Mouse (Mus musculus): ENCODE data around the gene Ntng1.
"Not testable (repeated sequence)": the region's sequence is repeated elsewhere in the genome, so short reads cannot be mapped to it uniquely, and the experiment has no call there.

Gene Ntng1

DNA sequence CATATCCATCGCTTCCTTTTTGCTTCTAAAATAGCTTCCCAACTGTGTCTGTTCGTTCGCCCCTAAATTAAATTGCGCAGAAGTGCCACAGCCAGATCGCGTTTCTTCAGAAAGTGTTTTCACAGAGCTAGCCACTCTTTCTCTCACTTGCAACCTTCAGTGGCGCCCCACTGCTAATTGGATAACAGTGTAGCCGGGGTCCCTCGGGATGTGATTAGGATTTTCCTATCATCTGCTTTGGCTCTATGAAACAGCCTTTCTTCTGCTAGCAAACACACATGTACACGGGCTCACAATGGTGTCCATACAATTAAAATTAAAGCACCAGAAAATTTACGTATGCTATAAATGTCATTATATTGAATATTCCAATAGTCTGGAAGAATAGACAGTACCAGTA is 346.5 kb downstream of the Ntng1 start:
- in situ Hi-C loops (cut with MboI, MseI), result no loop called here

DNA sequence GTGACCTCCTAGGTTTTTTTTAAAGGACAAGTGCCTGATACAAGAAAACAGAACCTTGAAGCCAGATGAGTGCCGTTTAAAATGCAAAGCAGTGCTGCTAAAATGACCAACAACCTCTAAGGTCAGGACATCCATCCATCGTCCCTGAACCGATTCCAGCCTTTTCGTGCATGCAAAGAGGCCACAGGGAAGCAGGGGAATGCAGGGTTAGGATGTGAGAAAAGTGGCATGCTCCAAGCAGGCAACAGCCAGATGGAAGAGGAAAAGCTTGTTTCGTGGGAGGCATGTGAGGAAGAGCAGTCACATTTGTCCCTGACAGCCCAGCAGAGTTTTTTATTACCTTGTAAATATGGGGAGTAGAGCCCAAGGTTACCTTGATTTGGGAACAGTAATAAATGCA is 360.6 kb downstream of the Ntng1 start:
- in situ Hi-C loops (cut with MboI, MseI), result no loop called here

DNA sequence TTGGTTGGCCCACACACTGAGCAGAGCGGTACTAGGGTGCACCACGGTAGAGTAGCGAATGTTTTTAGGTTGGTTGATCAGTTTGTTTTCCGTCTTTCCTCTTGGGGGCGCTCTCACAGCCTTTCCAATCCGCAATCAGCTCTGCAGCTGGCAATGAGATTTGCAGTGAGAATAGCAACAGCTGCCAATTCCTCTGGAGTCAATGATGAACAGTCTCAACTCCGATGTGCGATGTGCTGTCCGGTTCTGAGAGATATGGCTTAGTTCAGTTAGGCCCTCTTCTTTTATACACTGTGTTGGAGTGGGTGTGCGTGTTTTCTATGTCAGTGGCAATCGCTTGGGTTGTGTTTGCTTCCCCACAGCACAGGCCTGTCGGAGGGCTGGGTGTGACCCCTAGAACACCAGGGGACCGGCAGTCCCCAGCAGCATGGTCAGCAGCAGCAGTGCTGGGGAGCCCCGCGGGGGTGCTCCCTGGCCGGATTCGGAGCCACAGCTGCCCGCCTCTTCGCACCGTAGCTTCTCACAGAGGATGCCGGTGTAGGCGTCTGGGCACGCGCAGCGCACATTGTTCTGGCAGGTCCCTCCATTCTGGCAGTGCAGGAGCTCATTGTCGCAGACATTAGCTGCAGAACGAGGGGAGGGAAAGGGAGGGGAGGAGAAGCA is 361.4 kb downstream of the Ntng1 start:
- in situ Hi-C loops (cut with MboI, MseI), result no loop called here

DNA sequence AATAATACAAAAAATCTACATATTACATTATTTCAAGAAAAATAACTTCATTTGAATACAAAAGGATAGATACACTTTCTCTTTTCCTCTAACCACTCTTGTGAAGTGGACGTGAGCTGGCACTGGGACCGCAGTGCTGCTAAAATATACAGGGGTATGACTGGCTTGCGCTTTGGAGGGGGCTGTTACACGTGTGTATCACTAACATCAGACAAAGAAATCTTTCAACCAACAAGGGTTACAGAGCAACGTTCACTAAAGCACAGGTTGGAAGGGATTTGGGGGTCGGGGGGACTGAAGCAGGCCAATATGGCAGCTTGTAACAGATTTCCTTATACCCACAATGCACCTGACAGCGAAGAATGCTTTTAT is 361.9 kb downstream of the Ntng1 start:
- in situ Hi-C loops (cut with MboI, MseI), result no loop called here

DNA sequence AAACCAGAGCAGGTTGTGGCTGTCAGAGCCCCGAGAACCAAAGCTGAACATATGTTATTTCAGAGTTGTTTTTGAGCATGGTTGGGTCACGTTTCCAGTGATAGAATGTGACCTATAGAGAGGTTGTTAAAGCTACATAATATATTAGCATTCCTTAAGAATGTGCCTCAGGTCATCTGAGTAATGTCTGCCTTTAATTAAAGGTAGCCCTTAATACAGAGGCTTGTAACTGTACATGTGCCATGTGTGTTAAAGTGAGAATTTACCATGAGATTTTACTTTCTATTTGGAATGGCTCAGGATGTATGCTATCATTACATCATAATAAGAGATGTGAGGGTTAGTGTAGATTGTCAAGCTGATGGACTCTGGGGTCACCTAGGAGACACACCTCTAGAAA is 368.6 kb downstream of the Ntng1 start:
- in situ Hi-C loops (cut with MboI, MseI), result loop anchor here (10.0 kb wide), 1 partner anchor 360 kb away; no protein-coding TSS in a partner anchor

DNA sequence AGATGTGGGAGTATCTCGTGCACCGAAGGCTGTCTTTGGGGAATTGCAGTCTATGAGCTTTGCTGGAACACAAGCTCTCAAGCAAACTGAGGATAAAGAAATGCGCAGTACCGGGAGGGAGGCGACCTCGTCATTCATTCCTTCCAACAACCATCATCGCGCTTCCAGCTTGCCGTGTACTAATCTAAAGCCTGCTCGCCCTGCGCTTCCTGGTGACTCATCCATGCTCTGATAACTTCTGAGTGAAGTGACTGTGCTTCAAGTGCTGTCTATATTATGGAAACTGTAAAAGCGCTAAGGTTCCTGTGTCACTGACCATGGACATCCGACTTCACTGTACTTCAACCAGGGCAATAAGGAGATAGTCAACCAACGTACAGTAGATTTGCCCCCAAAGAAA is 371.7 kb downstream of the Ntng1 start:
- in situ Hi-C loops (cut with MboI, MseI), result loop anchor here (10.0 kb wide), 1 partner anchor 363 kb away; no protein-coding TSS in a partner anchor

DNA sequence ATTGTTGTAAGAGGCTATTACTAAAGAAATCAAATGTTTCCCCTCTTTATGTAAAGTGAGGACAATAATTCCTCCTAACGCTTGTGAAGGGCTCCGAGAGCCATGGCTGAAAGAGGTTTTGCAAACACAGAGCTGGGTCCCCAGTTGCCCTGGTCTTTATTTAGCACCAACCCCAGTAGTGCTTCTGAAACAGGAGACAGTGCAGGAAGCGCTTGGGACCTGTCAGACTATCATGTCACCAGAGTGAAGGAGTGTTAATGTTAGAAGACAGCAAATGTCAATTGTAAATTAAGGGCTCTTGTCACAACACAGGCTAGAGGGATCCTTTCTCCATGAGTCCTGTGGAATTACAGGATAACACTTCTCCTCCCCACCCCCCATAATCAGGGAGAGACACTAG is 376.9 kb downstream of the Ntng1 start:
- in situ Hi-C loops (cut with MboI, MseI), result no loop called here

DNA sequence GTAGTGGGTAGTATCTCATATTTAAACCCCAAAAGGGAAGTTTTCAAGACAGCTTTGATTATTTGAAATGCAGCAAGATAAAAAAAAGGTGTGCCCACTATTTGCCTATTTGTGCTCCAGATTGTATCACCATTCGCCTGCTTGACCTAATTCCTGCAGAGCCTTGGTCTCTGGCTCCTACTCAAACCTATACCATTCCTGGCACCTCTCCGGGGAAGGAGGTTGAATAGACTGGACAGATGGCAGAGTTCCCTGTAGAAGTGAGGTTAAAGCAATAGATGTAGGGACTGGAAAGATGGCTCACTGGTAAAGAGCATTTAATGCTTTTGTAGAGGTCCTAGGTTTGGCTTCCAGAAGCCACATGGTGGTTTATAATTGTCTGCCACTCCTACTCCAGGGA is 378.2 kb downstream of the Ntng1 start:
- in situ Hi-C loops (cut with MboI, MseI), result no loop called here

DNA sequence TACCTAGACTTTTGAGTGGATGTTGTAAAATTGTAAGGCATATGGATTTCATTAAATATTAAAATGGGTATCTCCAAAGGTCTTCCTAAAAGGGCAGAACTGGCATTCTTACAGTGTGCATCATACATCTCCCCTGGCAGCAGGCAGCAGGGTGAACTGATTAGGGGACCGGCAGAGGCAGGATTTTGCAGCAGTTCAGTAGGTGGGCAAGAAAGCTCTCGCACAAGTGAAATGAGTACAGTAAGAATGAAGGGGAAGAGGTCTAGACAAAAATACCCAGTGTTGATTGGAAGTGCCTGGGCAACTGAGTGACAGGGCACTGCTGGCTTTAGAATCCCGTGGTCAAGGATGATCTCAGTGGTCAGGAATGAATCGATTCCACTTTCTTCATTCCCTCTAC is 378.7 kb downstream of the Ntng1 start:
- in situ Hi-C loops (cut with MboI, MseI), result no loop called here

DNA sequence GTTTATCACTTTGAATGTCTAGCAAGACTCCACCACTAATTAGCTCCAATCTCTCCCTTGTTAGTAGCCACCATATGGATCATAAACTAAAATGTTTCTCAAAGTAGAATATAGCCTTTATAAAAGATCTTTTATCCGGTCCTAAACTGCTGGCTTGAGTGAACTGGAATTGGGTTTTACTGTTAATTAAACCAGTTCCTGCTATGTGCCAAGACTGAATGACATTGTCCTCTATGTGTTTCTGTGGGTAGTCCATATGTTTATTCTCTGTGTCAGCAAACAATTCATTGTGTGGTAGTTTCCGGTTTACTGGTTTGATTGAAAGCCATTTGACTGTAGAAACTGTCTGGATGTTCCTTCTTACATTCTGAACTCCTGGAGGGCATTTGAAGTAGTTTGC is 387.4 kb downstream of the Ntng1 start:
- in situ Hi-C loops (cut with MboI, MseI), result no loop called here

DNA sequence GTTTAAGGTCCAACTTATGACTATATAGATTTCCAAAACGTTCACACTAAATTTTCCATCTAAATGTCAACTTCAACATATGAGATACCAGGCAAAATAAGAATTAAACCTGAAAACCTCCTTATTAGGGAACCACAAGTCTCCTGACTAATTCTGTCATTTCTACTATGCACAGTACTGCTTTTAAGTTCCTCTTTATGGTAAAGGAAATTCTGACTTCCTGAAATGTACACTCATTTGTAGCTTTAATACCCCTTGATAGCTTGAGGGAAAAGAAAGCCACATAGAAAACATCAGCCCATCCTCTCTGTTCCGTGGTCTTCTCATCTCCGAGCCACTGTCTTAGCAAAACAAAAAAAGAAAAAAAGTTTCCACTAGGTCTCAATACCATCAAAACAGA is 396.2 kb downstream of the Ntng1 start:
- in situ Hi-C loops (cut with MboI, MseI), result not testable (repeated sequence)

DNA sequence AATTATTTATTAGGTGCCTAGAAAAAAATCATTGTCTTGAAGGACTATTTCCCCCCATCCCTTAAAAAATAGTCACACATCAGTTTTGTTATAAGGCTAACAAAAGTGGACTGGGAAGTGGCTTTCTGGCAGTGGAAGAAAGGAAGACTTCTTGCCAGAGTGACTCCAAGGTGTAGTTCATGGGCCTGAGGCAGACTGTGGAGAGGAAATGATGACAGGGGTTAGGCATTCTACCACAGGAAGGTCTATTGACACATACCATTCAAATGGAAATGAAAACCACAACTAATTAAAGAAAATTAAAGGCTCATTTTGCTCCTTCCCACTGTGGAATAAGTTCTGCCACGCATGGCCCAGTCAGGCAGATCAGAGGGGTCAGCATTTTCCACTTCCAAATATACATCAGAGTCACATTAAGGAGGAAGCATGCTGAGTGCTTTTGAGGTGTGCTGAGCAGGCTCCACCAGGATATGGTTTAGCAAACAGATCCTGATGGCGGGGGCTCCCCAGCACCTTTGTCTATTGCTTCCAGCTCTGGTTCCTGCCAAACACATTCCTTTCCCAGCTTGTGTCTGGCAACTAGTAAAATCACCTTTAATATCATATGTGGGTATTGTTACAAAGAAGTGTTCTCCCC is 403.2 kb downstream of the Ntng1 start:
- in situ Hi-C loops (cut with MboI, MseI), result no loop called here

DNA sequence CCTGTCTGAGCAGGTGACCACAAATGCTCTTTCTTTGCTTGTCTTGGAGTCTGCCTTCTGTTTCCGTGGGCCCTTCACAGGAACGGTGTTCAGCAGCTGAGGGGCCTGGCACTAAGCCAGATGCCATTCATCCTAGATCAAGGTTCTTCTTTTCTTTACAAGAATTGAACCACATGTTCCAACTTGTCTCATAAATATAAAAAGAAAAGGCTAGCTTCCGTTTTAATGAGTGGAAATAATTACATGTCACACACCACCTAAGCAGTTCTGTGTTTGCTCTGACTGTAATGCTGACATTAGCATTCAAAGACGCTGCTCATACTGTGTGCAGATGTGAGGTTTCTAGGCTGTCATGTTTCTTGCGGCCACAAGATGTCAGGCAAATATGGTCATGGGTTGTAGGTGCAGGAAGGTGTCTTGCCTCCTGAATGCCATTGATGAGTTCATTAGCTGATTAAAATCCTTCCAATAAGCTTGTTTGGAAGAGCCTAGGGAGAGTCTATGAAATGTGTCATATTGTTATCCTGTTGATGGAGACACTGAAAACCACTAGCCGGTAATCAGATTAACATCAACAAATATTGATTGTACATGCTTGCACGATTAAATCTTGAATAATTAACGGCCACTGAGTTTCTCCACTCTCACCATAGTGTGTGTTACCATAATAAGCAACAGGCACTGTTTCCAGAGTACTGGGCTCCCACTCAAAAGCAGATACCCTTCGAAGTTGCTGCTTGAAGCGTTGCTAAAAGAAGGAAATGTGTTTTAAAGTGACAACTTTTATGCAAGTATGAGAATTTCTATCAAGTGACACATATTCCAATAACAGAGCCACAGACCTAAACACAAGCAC is 411.3 kb downstream of the Ntng1 start:
- in situ Hi-C loops (cut with MboI, MseI), result no loop called here

DNA sequence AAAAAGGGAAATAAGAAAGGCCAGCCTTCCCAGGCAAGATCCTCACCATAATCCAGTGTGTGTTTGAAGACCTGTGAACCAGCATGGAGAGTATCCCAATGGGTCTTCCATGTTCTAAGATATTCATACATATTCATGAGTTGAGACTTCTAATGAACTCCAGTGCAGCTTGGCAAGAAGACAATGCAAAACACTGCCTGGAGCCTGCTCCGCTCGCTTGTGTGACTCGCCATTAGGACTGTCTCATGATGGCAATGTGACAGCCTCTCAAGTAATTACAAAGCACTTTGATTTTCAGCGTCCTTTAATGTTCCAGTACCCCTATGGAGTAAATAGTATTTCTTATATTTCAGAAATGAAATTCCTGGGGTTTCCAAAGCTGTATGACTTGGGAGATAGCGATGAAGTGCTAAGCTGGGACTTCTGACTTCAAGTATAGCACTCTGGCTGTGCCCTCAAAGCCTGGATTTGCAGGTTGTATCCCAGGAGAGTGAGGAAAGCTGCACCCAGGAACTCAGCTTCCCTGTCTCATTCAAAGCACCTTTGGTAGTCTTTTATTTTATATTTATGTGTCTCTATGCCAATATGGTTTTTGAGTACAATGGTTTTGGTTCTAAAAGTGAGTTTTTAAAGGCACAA is 412.1 kb downstream of the Ntng1 start:
- in situ Hi-C loops (cut with MboI, MseI), result no loop called here

Data from T-helper 2 cell (primary cell).